Mouse (Mus musculus): ENCODE results near the gene Prickle1.

The Prickle1 gene

GRCm38 (mm10) chr15:93499866-93500265 lies 95.8 kb downstream of the Prickle1 start:
- DNase-seq, result peak in 1 of 2 experiments; percentile 53

GRCm38 (mm10) chr15:93494700-93495099 lies 101.0 kb downstream of the Prickle1 start:
- peak in 1 of 2 experiments; percentile 52 for DNase-seq

- DNase-seq, result peak in 1 of 2 experiments; percentile 57
Measured at GRCm38 (mm10) chr15:93489597-93489996, 106.1 kb downstream of the Prickle1 start.

GRCm38 (mm10) chr15:93486066-93486465 lies 109.6 kb downstream of the Prickle1 start:
- peak; percentile 67 to 77 for DNase-seq

GRCm38 (mm10) chr15:93485252-93485651 lies 110.4 kb downstream of the Prickle1 start:
- no peak for DNase-seq

- peak; percentile 31 to 64 for DNase-seq
Measured at GRCm38 (mm10) chr15:93484261-93484710, 111.4 kb downstream of the Prickle1 start.

- DNase-seq, result peak in 1 of 2 experiments; percentile 66
Measured at GRCm38 (mm10) chr15:93481112-93481511, 114.6 kb downstream of the Prickle1 start.

GRCm38 (mm10) chr15:93479445-93479844 lies 116.2 kb downstream of the Prickle1 start:
- no peak for DNase-seq

- DNase-seq, result no peak
Measured at GRCm38 (mm10) chr15:93478676-93479075, 117.0 kb downstream of the Prickle1 start.

GRCm38 (mm10) chr15:93477729-93478128 lies 118.0 kb downstream of the Prickle1 start:
- no peak for DNase-seq

GRCm38 (mm10) chr15:93475688-93476087 lies 120.0 kb downstream of the Prickle1 start:
- peak in 1 of 2 experiments; percentile 34 for DNase-seq

- DNase-seq, result no peak
Measured at GRCm38 (mm10) chr15:93474277-93474676, 121.4 kb downstream of the Prickle1 start.

GRCm38 (mm10) chr15:93472089-93472488 lies 123.6 kb downstream of the Prickle1 start:
- no peak for DNase-seq

- DNase-seq, result no peak
Measured at GRCm38 (mm10) chr15:93471651-93472050, 124.0 kb downstream of the Prickle1 start.

GRCm38 (mm10) chr15:93461066-93461465 lies 134.6 kb downstream of the Prickle1 start:
- no peak for DNase-seq

- no peak for DNase-seq
Measured at GRCm38 (mm10) chr15:93459422-93459821, 136.3 kb downstream of the Prickle1 start.

GRCm38 (mm10) chr15:93456005-93456404 lies 139.7 kb downstream of the Prickle1 start:
- DNase-seq, result peak in 1 of 2 experiments; percentile 21

- DNase-seq, result no peak
Measured at GRCm38 (mm10) chr15:93453296-93453695, 142.4 kb downstream of the Prickle1 start.
